Mouse (Mus musculus) hematopoietic stem cell, adult 5-6 weeks (primary cell): ENCODE results near the gene Hap1. TPM values are rescaled to one million over a fixed set of nuclear protein-coding genes. Genes with fewer than 3 reads are reported as not detected.
"Not testable (repeated sequence)": the region's sequence is repeated elsewhere in the genome, so short reads cannot be mapped to it uniquely, and the experiment has no call there.

Experiments used
- ATAC-seq, 2 experiments: fragments of 125-278 bp in 1 of 2; replicated peaks in 1 of 2; 2 replicates each; pipeline ENCODE4 v1.8.0; 2016 to 2017; ENCODE audit warnings: inconsistent platforms in 2 of 2, mild to moderate bottlenecking in 2 of 2, moderate number of reproducible peaks in 2 of 2, low read depth in 1 of 2, moderate TSS enrichment in 1 of 2; ENCODE audit not compliant: low FRiP score in 2 of 2, poor library complexity in 2 of 2, severe bottlenecking in 2 of 2, insufficient read depth in 1 of 2, low TSS enrichment in 1 of 2
- total RNA-seq: library from RNA; stranded (forward); fragments of 172-1452, 232-1000 nt; gene quantifications from 2 replicates; pipeline ENCODE4 v1.2.3, GENCODE M21; 2017

The Hap1 gene
- total RNA-seq, 1 experiment from 2014 or later = not detected

- no peak for ATAC-seq
Measured at GRCm38 (mm10) chr11:100327316-100327715, 28.6 kb downstream of the Hap1 start.

GRCm38 (mm10) chr11:100325062-100325629 lies 30.8 kb downstream of the Hap1 start:
- no peak for ATAC-seq

- ATAC-seq = peak in 1 of 2 experiments; percentile 14; a peak in 1 of 4 replicates
Measured at GRCm38 (mm10) chr11:100323578-100323977, 32.4 kb downstream of the Hap1 start.

GRCm38 (mm10) chr11:100322591-100323258 lies 33.2 kb downstream of the Hap1 start:
- ATAC-seq = no peak

GRCm38 (mm10) chr11:100321479-100322305 lies 34.2 kb downstream of the Hap1 start:
- ATAC-seq = not testable (repeated sequence)

- ATAC-seq = not testable (repeated sequence)
Measured at GRCm38 (mm10) chr11:100320701-100321410, 35.1 kb downstream of the Hap1 start.

- ATAC-seq = peak; percentile 82 to 87
Measured at GRCm38 (mm10) chr11:100320172-100320630, 35.7 kb downstream of the Hap1 start.

- ATAC-seq = peak; percentile 82 to 88
Measured at GRCm38 (mm10) chr11:100319492-100320171, 36.3 kb downstream of the Hap1 start, which contains the start of gene Eif1. Eif1 (plus strand) TSS chr11:100319885.

GRCm38 (mm10) chr11:100318529-100319451 lies 37.1 kb downstream of the Hap1 start:
- ATAC-seq = no peak

GRCm38 (mm10) chr11:100317826-100318380 lies 38.0 kb downstream of the Hap1 start:
- ATAC-seq = no peak

GRCm38 (mm10) chr11:100315439-100315838 lies 40.5 kb downstream of the Hap1 start:
- no peak for ATAC-seq

GRCm38 (mm10) chr11:100313424-100313823 lies 42.5 kb downstream of the Hap1 start:
- ATAC-seq = no peak

GRCm38 (mm10) chr11:100312096-100312679 lies 43.7 kb downstream of the Hap1 start:
- no peak for ATAC-seq

GRCm38 (mm10) chr11:100311656-100312055 lies 44.3 kb downstream of the Hap1 start:
- ATAC-seq = no peak

GRCm38 (mm10) chr11:100308672-100309071 lies 47.3 kb downstream of the Hap1 start:
- ATAC-seq = not testable (repeated sequence)
